Comparison of ENCODE assay signal across 26 mouse cellular contexts in the genomic region with DNA sequence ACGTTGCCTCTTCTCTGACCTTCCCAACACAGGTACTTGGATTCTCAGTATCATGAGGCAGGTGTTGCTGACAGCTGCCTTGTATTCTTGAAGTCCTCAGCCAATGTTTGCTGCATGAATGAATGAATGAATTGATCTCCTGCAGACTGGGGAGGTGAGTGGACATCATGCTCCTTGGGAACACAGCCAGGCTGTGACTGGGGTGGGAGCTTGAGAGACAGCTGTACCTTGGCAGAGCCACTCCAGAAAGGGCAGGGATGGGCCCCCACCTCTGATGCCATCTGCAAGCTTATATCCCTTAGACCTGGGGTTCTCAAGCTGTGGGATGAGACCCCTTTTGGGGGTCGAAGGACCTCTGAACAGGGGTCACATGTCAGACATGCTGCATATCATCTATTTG.
"Had no signal": no experiment of that assay in that cellular context is flagged by ENCODE, and none has a peak within 500 bp of the region (broad histone marks: within the 10 kb centered on the region; RNA-seq: fewer than 3 reads in every experiment).

No protein-coding gene starts in this region.

- DNase-seq: liver; liver, embryonic 13.5 days; liver, postnatal 0 days; lung, adult 18-20 months; lung, adult 2 months; lung, postnatal 10 days; lung, postnatal 14 days; lung, postnatal 36 days; lung, postnatal 4 days; midbrain, embryonic 14.5 days had no signal

- H3K27me3 ChIP-seq: liver, embryonic 12.5 days; liver, embryonic 13.5 days; liver, embryonic 15.5 days; midbrain, embryonic 13.5 days; midbrain, embryonic 15.5 days had no signal

- H3K27ac ChIP-seq: left cerebral cortex, adult 2 months; limb, embryonic 10.5 days; limb, embryonic 12.5 days; limb, embryonic 13.5 days; limb, embryonic 15.5 days; liver, embryonic 12.5 days; liver, embryonic 13.5 days; liver, embryonic 14.5 days; liver, embryonic 15.5 days; lung, embryonic 15.5 days; macrophage; midbrain, embryonic 10.5 days; midbrain, embryonic 12.5 days; midbrain, embryonic 13.5 days; midbrain, embryonic 15.5 days had no signal

- H3K4me3 ChIP-seq: left cerebral cortex, adult 2 months; limb, embryonic 10.5 days; limb, embryonic 12.5 days; limb, embryonic 13.5 days; limb, embryonic 15.5 days; liver, embryonic 12.5 days; liver, embryonic 13.5 days; liver, embryonic 15.5 days; lung, embryonic 15.5 days; megakaryocyte, embryonic 14.5 days; midbrain, embryonic 10.5 days; midbrain, embryonic 12.5 days; midbrain, embryonic 13.5 days; midbrain, embryonic 15.5 days; myocyte had no signal

- H3K4me1 ChIP-seq: liver, embryonic 13.5 days; liver, embryonic 15.5 days had no signal

- H3K36me3 ChIP-seq: limb, embryonic 10.5 days; limb, embryonic 12.5 days; limb, embryonic 13.5 days; limb, embryonic 15.5 days; liver, embryonic 12.5 days; liver, embryonic 13.5 days; liver, embryonic 15.5 days; lung, embryonic 15.5 days; midbrain, embryonic 10.5 days; midbrain, embryonic 12.5 days; midbrain, embryonic 13.5 days; midbrain, embryonic 15.5 days had no signal
